Mouse (Mus musculus) brain, adult 2 months (tissue): ENCODE measurements around the gene Defb25.
A peak's percentile ranks its signal among the peaks of the same experiment; 100 is the strongest.
"Not testable (repeated sequence)": the region's sequence is repeated elsewhere in the genome, so short reads cannot be mapped to it uniquely, and the experiment has no call there.

Experiments used
- DNase-seq: peaks from one replicate; pipeline ENCODE4 v3.0.0; 2011; ENCODE audit warnings: low read depth, low spot score

Gene Defb25

DNA sequence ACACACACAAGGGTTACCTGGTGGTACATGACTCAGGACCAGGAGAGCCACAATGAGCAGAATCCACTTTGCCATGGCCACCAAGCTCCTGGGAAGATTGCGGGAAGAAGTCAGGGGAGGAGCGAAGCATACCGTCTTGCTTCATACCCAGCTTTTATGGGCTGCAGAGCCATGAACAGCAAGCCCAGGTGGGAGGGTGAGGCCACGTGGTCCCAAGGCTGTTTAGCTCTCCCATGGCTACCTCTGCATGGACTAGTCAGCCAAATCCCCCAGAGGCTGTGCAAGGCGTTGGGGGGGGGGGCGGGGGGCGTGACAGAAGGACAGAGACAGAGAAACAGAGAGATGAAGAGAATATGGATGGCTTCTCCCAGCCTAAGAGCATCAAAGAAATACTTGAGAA is at the start of gene Defb25:
Gene Defb25, minus strand, starts transcription at position 101 of the 400 bp plus-strand sequence.
- DNase-seq = no peak

DNA sequence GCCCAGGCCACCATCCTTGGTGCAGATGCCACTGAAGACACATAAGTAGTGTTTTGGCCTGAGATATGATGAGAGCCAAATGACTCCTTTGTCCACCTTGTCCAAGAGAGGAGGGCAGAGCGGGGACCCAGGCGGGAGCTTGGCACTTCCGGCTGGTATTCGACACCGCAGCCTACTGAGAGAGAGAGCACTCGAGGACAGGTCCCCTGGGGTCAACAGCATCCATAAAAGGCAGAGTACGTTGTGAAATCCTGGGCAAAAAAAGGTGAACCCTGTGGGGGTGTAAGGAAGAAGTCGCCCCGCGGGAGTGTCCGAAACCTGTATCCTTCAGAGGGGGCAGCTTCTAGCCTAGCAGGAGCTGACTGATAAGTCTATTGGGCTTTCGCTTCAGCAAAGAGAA is 49.3 kb upstream of the Defb25 start:
- no peak for DNase-seq

DNA sequence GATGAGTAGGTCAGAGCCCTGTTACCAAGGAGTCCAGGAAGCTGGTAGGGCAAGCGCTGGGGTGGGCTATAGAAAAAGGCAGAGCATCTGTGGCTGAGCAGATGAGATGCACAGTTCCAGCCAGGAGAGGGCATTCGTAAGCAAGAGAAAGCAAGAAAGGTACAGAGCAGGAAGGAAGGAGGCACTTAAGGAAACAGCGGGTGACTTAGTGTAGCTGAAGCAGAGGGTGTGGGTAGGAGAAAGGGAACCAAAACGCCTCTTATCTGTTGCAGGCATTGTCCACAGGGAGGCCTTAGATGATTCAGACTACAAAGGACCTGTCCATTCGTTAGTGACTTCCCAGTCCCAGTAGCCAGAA is 48.8 kb upstream of the Defb25 start:
- DNase-seq = peak; percentile 88

DNA sequence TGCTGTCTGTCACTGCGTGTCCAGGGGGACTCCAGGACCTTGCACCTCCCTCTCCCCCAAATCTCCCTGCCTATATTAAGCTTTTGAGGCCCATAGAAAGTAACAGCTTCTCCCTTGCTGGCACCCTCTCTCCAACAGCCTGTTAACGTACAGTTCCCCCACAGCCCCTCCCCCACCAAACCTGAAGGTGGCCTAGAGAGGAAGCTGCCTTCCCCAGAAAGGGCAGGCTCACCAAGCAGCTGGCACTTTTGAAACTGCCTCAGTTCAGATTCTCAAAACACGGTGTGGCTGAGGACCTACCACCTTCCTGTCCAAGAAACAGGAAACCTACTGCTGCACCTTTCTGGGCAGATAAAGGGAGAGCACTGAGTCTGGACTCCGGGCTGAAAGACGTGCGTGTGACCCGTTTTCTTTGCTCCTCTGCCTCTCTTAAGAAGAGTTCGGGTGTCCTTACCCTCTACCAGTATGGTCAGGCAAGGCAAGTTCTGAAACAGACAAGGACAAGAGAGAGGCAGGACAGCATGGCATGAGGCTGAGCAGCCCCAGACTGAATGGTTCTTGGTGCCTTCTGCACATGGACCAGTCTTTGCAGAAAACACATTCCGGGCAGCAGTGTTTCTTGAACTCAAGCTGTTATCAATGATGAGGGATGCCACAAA is 48.3 kb upstream of the Defb25 start:
- no peak for DNase-seq

DNA sequence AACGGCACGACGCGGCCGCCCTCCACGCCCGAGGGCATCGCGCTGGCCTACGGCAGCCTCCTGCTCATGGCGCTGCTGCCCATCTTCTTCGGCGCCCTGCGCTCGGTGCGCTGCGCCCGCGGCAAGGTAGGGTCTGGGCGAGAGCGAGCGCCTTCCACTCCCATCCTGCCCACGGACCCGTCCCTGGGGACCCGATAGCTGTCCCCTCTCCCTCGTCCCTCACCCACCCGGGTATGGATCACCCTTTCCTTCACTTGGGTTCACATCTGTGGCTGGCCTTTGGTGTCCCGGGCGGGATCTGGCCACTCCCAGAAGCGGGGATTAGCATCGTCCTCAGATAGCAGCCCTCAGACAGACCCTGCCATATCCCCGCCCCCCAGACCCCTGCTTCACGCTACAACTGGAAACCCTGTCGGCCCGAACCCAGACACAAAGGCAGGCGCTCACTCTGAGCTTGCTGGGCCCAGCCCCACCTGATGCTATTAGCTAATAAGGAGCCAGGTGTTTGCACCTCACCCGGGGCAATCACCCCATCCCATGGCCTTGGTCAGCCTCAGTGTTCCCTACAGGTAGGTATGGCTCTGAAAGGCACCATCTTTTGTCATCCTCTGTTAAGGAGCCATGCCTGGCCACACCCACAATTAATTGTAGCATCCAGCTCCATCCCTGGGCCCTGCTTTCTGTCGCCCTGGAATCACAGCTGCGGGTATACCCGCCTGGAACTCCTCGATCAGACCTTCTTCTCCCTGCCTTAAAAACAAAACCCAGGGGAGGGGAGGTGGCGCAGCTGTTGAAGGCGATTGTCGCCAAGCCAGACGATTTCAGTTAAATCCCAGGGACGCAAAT is 47.0 kb upstream of the Defb25 start:
- DNase-seq = peak; percentile 40

DNA sequence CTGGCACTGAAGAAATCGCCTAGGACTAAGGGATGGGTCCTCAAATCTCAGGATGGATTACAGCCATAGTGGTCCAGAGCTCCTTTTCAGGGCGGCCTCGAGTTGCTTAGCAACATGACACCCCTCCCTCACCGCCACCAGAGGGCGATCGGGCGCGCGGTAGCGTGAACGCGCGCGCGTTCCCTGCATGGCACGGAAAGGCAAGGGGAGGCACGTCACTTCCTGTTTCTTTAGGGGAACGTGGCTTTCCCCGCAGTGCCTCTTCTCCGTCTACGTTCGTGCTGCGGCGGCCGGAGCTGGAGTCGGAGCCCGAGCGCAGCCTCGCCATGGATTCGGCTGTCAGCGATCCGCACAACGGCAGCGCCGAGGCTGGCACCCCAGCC is 46.4 kb upstream of the Defb25 start, which contains the start of gene H13:
Gene H13, plus strand, starts transcription at position 206 of the 383 bp plus-strand sequence.
- peak; percentile 97 for DNase-seq

DNA sequence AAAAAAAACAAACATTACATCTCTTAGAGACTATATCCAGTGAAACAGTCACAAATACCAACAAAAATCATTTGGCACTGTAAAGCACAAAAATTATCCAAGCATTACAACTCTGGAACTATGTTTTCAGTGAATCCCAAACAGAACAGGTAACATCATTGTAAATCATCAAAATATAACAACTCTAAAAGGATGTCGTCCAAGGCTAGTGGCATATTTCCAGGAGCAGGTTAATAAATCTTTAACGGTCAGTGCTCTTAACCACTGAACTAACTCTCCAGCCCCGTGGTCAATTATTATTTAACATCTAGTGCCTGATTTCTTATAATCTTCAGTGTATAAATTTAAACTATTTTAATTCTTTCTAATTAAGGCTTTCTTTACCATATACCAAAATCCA is 43.3 kb upstream of the Defb25 start:
- DNase-seq = not testable (repeated sequence)

DNA sequence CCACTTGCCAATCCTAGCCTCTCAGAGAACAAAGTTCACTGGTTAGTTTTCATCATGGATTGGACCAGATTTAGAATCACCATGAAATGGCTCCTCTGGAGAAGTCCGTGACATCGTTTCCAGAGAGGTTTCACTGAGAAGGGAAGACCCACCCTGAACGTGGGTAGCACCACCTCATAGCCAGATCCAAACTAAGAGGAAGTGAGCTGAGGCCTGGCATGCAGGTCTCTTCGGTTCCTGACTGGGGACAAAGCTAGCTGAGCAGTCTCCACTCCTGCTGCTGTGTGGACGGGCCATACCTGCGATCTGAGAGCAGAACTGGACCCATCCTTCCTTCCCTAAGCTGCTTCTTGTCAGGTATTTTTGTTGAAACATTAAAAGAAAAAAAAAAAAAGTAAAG is 38.3 kb upstream of the Defb25 start:
- DNase-seq = no peak

DNA sequence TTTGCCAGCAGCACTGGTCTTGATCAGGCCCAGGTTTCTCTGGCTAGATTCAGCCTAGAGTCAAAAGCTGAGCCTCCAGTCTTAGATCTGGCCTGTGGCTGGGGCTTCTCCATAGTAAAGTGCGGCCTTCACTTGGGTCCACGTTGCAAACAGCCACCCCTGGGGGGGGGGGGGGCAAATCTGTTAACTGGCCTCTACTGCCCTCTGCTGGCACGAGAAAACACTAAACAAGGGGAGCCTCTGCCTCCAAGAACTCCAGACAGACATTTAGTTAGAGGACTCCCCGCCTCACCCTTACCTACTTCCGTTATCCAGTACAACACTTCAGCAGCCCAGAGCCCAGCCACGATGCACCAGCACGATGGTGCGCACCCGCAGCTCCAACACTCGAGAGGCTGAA is 34.5 kb upstream of the Defb25 start:
- no peak for DNase-seq

DNA sequence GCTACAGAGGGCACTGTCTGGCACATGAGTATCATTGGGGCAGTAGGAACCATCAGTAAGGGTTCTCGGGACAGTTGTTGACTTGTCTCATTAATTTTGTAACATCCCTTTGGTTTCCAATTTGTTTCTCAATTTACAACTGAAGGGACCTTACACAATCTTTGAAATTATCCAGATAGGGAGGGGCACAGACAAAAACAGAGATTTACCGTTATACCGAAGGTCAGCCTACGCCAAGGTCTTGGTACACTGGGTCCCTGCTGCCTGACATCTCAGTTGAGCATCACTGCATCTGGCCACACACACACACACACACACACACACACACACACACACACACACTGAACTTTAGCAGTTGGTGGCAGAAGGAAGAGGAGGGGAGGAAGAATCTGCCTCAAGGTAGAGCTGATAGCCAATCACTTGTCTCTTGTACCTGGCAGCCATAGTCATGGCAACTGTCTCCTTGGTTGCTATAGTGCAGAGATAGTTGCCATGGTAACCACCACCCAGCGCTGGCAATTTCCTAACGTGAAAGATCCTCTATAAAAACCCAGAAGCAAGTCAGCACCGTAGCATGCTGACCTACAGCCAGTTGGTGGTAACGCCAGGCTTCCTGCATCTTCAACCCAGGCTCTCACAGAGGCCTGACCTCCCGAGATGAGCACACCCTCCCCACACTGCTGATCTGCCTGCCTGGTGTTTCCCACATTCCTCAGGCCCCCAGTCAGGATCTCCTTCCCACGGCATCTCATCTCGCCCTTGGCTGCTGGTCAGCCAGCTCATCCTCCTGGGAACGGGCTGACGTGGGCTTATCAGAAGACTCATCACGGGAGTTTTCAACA is 31.2 kb upstream of the Defb25 start:
- peak; percentile 94 for DNase-seq

DNA sequence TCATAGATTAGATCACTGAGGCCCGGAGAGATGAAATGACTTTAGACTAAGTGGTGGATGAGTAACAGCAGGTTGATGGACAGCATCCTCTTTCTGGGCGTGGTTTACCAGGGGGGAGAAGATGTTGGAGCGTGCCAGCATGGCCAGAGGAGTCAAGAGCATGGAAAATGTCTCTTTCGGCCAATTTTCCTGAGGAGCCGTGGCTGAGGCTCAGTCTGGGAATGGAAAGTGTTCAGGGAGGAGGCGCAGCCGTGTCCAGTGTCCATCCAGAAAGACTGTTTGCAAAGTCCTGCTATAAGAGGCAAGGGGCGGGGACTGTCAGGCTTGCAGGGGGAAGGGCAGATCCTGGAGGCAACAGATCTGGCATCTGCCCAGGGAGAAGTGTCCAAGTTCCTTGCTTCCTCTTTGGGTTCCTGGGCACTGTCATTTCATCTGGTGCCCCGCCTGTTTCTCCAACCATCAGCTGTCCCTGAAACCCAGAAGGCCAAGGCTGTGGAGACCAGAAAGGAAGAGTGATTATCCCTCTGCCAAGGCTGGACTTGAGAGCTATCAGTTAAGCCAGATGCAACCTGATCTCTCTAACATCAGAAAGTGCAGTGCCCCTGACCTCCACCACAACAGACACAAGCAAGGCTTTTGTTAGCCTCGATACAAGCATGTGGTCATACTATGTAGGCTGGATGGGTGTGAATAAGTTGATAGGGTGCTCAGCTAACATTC is 30.2 kb upstream of the Defb25 start:
- no peak for DNase-seq

DNA sequence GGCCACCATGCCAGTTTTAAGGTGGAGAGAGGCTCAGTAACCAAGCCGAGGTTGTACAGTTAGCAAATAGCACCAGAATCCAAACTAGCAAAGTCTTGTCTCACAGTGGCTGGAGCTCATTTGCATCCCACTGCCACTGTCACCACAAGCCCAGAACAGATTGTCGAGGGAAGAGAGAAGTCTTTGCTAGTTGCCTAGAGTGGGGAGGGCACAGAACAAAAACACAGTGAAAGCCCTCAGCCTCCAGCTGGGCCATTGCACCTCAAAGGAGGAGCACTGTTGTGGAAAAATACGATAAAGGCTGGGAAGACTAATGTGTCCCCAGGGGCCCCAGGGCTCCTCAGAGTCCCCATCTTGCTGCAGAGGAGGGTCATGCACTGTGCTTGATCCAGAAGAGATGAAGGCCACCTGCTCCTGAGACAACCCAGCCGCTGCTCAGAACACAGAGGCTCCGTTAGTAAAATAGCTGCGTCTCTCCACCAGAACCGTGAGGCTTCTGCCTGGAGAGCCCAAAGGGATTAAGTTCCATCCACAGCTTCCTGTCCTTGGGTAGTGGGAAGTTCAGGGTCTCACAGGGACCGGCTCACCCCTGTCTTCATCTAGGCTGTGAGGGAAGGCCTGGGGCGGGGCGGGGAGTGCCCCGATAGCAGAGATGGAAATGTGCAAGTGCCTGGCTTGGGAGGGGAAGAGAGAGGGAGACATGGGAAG is 16.7 kb upstream of the Defb25 start:
- no peak for DNase-seq

DNA sequence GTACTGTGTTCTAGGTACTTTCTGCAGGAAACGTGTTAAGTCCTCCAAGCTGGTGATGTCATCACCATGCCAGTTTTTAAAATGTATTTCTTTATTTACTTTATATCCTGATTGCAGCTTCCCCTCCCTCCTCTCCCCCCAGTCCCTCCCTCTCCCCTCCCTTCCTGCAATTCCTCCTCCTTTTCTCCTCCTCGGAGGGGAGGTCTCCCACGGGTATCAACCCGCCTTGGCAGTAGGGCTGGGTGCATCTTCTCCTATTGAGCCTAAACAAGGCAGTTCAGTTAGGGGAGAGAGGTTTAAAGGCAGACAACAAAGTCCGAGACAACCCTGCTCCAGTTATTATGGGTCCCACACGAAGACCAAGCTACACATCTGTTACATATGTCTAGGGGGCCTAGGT is 16.0 kb upstream of the Defb25 start:
- DNase-seq = no peak

DNA sequence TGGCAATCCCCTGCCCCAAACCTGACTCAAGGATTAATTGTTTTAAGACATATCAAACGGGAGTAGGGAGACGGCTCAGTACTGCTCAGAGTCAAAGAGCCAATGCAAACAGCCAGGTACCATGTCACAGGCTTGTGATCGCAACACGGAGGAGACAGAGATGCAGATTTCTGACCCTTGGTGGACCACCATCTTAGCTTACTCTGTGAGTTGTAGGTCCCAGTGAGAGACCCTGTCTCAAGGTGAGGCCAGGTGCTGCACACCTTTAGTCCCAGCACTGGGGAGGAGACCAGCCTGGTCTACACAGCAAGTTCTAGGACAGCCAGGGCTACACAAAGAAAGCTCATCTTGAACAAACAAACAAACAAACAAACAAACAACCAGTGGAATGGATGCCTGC is 14.5 kb upstream of the Defb25 start:
- DNase-seq = no peak

DNA sequence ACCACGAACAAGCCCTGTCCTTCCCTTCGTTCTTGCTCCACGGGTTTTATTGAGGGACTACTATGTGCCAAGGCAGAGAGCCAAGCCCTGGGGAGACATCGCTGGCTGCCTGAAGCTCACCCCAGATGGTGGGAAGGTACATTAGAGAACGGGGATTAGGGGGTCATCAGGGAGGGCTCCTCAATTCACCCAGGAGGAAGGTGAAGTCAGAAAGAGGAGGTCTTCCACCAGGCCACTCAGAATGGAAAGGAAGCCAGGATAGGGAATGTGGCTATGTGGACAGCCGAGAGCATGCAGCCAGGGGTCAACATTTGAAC is 14.1 kb upstream of the Defb25 start:
- no peak for DNase-seq

DNA sequence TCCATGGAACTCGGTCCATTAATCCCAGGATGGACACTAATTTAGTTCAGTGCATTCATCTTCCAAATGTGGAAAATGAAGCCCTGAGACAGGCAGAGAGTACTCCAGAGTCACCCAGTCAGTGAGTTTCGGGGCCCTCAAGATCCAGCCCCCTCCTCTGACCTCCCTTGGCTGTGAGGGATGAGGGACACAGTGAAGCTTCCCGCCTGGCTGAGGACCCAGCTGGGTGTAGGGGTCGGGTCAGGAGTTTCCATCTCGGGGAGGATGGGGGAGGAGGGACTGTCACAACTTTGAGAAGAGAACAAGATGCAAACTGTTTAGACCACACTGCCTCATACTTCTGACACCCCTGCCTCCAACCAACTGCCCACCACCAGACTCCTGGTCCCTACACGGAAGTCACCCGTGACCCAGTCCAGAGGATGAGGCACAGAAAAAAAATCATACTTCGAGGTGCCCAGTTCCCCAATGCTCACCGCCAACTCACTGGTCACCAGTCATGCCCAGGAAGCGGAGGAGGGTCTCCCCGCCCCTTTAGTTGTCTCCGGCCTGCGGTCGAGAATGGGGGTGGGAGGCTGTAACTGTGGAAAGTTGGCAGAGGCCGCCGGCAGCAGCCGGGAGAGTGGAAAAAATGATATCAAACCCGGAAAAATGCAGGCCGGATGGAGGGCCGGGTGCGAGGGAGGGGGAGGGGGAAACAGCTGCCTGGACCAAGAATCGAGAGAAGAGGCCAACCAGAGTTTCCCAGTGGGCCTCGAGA is 13.6 kb upstream of the Defb25 start:
- no peak for DNase-seq

DNA sequence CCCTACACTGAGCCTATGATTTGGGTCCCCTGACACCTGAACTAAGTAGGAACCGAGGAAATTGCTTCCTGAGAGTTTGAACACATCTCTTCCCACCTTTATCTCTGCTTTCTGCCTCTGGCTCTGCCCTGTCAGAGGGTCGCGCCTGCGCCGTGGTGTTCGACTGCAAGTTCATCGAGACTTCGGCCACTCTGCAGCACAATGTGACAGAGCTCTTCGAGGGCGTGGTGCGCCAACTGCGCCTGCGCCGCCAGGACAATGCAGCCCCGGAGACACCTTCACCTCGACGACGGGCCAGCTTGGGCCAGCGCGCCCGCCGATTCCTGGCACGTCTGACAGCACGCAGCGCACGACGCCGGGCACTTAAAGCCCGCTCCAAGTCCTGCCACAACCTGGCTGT is 11.5 kb upstream of the Defb25 start:
- DNase-seq = no peak

DNA sequence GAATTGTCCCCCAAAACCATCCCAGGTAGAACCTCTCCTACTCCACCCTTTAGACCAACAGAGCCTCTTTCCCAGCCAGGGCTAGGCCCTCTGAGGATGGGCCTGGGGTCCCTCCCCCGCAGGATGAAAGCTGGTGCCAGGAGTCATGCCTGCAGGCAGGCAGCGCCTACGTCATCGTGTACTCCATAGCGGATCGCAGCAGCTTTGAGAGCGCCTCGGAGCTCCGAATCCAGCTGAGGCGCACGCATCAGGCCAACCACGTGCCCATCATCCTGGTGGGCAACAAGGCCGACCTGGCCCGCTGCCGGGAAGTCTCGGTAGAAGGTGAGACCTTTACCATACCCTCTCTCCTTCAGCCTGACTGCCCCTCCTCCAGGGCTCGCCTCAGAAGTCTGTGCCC is 10.5 kb upstream of the Defb25 start:
- DNase-seq = peak; percentile 14

DNA sequence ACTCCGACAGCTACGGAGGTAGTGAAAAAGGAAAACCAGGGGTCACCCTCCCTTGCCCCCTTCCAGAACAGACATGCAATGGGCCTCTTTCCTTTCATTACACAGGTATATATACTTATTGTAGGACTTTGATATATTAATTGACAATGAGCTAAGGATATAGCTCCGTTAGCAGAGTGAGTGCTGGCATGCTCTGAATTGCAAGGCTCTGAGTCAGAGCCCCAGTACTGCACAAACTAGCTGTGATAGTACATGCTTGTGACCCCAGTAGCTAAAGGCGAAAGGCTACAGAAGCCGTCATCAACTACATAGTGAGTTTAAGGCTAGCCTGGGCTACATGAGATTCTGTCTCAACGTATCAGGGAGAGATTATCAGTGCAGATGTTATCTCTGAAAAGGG is 7.1 kb upstream of the Defb25 start:
- no peak for DNase-seq

DNA sequence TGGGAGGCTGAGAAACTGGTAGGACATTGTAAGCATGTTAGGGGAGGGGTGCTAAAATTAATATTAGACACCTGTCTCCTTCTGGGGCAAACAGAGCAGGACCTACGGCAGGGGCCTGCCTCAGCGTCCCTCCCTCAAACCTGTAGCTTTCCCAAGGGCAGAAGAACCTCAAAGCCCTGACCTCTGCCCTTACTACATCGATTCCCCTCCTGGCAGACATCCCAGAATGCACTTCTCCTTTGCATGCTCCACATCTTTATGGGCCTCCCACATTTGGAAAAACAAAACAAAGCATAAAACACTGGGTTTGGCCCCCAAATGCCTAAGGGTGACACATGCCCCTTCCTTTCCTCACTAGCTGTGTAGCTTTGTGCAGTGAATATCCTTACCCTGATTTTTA is 6.4 kb upstream of the Defb25 start:
- DNase-seq = no peak

DNA sequence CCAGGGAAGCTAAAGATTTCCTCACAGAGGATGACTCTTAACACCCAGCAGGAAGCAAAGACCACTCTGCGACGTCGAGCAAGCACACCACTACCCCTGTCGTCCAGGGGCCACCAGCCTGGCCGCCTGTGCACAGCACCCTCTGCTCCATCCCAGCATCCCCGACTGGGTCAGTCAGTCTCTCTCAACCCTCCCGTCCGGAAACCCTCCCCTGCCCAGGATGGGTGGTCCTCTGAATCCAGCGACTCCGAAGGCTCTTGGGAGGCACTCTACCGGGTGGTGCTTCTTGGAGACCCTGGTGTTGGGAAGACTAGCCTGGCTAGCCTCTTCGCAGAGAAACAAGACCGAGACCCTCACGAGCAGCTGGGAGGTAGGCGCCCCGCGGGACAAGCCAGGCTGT is 5.2 kb upstream of the Defb25 start:
- no peak for DNase-seq
